Mouse (Mus musculus): ENCODE measurements around the gene Ccnd2.
A peak's percentile ranks its signal among the peaks of the same experiment; 100 is the strongest.

GRCm38 (mm10) chr6:127142154-127143123 lies 9.6 kb downstream of the Ccnd2 start:
- peak; percentile 82 for TF ChIP-seq CTCF (IDR thresholded peaks at IDR 0.05)
- no peak for TF ChIP-seq POLR2A (IDR thresholded peaks at IDR 0.05; ENCODE audit: insufficient read depth, low read depth, low read length)
- TF ChIP-seq EP300 (IDR thresholded peaks at IDR 0.05; ENCODE audit: insufficient read depth, low read depth, low read length) = no peak
